Mouse (Mus musculus) layer of hippocampus, postnatal 25 days (tissue): ENCODE measurements at regions not wholly inside any gene's neighbourhood (a gene's known extent, or its start where the extent isn't known, plus 50 kb on each side); places are given as distances from the start of the nearest gene placed in this dataset.

Experiments used
- DNase-seq, 2 experiments: peaks; one replicate each; pipeline ENCODE4 v3.0.0; 2022; ENCODE audit warnings: mixed read lengths in 2 of 2, low spot score in 1 of 2; ENCODE audit errors: extremely low spot score in 1 of 2

GRCm38 (mm10) chr15:7683235-7683974, 127.2 kb upstream of the Gdnf start:
- no peak for DNase-seq

GRCm38 (mm10) chr15:7691251-7691650, 119.4 kb upstream of the Gdnf start:
- DNase-seq, result no peak

GRCm38 (mm10) chr15:7692096-7692495, 118.5 kb upstream of the Gdnf start:
- no peak for DNase-seq

- DNase-seq, result no peak
Observed at GRCm38 (mm10) chr15:7694037-7694436, 116.6 kb upstream of the Gdnf start.

GRCm38 (mm10) chr15:7697724-7698123, 112.9 kb upstream of the Gdnf start:
- no peak for DNase-seq

GRCm38 (mm10) chr15:7708836-7709235, 101.8 kb upstream of the Gdnf start:
- DNase-seq, result no peak

- DNase-seq, result no peak
Observed at GRCm38 (mm10) chr15:7714641-7715040, 96.0 kb upstream of the Gdnf start.

- no peak for DNase-seq
Observed at GRCm38 (mm10) chr15:7716188-7716587, 94.5 kb upstream of the Gdnf start.

- DNase-seq, result no peak
Observed at GRCm38 (mm10) chr15:7723202-7723721, 87.4 kb upstream of the Gdnf start.

- no peak for DNase-seq
Observed at GRCm38 (mm10) chr15:7723770-7724169, 86.9 kb upstream of the Gdnf start.

GRCm38 (mm10) chr15:7725505-7725904, 85.1 kb upstream of the Gdnf start:
- DNase-seq, result no peak

- no peak for DNase-seq
Observed at GRCm38 (mm10) chr15:7747586-7747985, 63.1 kb upstream of the Gdnf start.

- no peak for DNase-seq
Observed at GRCm38 (mm10) chr15:7750441-7750840, 60.2 kb upstream of the Gdnf start.
